Mouse (Mus musculus) spleen, adult 2 months (tissue): Measurements from ENCODE around the gene Mmaa. TPM values are rescaled to one million over a fixed set of nuclear protein-coding genes. Genes with fewer than 3 reads are reported as not detected.

Source experiments
- DNase-seq, 2 experiments: peaks; one replicate each; pipeline versions ENCODE4 v3.0.0 to v3.0.0-alpha.2; 2012 to 2021; ENCODE audit warnings: low spot score in 2 of 2, low read depth in 1 of 2
- H3K27ac ChIP-seq: fragments of 200-500 bp; 2 replicates; pipeline ENCODE4 v1.5.1; 2012; ENCODE audit warnings: low read length, inconsistent platforms; ENCODE audit not compliant: insufficient read depth
- H3K27me3 ChIP-seq: fragments of 200-500 bp; 2 replicates; pipeline ENCODE4 v1.6.1; 2012; ENCODE audit warnings: mild to moderate bottlenecking, moderate library complexity, low read length, inconsistent platforms; ENCODE audit not compliant: control insufficient read depth, insufficient read depth
- H3K36me3 ChIP-seq: fragments of 200-500 bp; 2 replicates; pipeline ENCODE4 v1.6.1; 2012; ENCODE audit warnings: mild to moderate bottlenecking, low read length, inconsistent platforms; ENCODE audit not compliant: control insufficient read depth, insufficient read depth
- H3K4me1 ChIP-seq: fragments of 200-500 bp; 2 replicates; pipeline ENCODE4 v1.6.1; 2011; ENCODE audit warnings: inconsistent platforms; ENCODE audit not compliant: control insufficient read depth, insufficient read depth, insufficient read length
- H3K4me3 ChIP-seq: fragments of 200-500 bp; 2 replicates; pipeline ENCODE4 v1.5.1; 2011; ENCODE audit warnings: mild to moderate bottlenecking, inconsistent platforms; ENCODE audit not compliant: insufficient read depth, insufficient read length; ENCODE audit errors: extremely low read depth
- CTCF ChIP-seq: fragments of 200-500 bp; IDR thresholded peaks from 2 replicates; pipeline ENCODE4 v1.5.1; 2011; ENCODE audit warnings: mild to moderate bottlenecking, inconsistent platforms; ENCODE audit not compliant: insufficient read depth, insufficient read length, insufficient replicate concordance; ENCODE audit errors: extremely low read depth
- POLR2A ChIP-seq: fragments of 200-500 bp; IDR thresholded peaks from 2 replicates; pipeline ENCODE4 v1.6.1; 2011; ENCODE audit warnings: low read depth, low read length, inconsistent platforms
- WGBS: fragments of 180-500 bp; shearing (Covaris S2); methylation state at CpG from one replicate; pipeline ENCODE4 v1.1.7; 2018; 5-methylcytosine and 5-hydroxymethylcytosine counted together
- polyA plus RNA-seq: library from polyadenylated mRNA; depleted of rRNA; stranded (reverse); fragments of >200 nt; gene quantifications from 2 replicates; pipeline ENCODE4 v1.2.3, GENCODE M21; 2012

Gene Mmaa
- polyA plus RNA-seq, 1 experiment, result 2.4 TPM

DNA sequence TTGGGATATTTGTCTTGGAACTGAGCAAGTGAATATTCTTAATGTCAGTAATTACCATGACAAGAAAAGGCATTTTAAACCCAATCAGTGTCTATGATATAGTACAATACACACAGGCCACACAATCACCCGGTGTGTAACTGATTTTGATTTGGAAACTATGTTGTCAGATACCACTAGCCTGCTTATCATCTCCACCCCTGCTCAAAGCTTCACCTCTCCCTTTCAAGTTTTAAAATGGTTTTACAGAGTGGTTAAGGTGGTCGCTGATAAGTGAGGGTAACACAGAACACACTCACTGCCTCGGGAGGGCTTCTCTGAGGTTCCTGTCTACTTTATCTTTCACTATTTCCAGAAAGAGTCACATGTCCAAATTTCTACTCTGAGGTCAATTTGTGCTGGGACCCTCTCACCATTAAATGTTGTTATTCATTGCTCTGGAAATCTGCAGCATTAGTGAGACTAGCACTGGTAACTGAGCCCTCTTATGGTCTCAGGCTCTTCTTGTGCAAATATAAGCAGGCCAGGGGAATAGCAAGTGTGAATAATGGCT lies 1.9 kb downstream of the Mmaa start:
- Histone ChIP-seq H3K4me3 (no peak overlapping the region), H3K27ac (no peak overlapping the region), H3K36me3 (no peaks in the 10 kb centered on the region), H3K27me3 (no peaks in the 10 kb centered on the region), H3K4me1 (peaks cover 11% of the 10 kb centered on the region; the same call in 1 of the 2 replicates)
- no peak for TF ChIP-seq CTCF
- no peak for TF ChIP-seq POLR2A
- 73% methylated on average over 3 of the region's 3 CpGs for WGBS
- no peak for DNase-seq

DNA sequence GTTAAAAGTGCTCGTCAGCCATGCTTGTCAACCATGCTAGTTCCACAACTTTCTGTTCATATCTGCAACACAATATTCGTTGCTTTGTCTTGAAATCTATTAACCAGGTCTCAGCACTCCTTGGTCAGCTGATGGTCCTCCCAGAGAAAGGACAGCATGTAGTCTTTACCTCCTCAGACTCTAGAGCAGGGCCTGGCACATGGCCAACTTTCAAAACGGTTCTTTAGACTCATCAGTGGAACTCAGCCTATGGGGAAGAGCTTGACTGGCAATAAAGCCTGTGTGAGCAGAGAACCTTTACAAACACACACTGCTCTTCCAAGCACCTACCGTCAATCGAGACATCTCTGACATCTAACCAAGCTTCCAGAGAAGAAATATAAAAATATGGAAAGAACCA lies 5.1 kb downstream of the Mmaa start:
- Histone ChIP-seq H3K4me3 (no peak overlapping the region), H3K4me1 (peaks cover 7% of the 10 kb centered on the region), H3K27me3 (no peaks in the 10 kb centered on the region), H3K27ac (no peak overlapping the region), H3K36me3 (no peaks in the 10 kb centered on the region)
- WGBS, result 74% methylated on average over 5 of the region's 5 CpGs
- TF ChIP-seq POLR2A (no peak), CTCF (no peak)
- DNase-seq, result no peak

DNA sequence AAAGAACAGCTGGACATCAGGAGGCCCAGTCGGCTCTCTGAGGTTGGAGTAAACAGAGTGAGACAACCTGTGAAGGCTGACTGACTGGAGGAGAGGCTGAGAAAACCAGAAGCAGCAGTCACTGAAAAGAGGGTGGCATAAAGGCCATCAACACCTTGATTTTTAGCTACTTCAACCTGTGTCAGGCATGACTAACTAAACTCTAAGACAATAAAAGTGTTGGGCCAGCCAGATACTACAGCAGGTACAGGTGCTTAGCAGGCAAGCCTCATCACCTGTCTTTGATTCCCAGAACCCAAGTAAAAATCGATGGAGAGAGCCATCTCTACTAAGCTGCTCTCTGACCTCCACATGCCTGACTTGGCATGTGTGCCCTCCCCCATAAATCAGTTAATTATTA lies 6.1 kb downstream of the Mmaa start:
- DNase-seq, result no peak
- no peak overlapping the region for H3K4me3 ChIP-seq
- H3K4me1 ChIP-seq, result peaks cover 7% of the 10 kb centered on the region
- no peaks in the 10 kb centered on the region for H3K27me3 ChIP-seq
- 70% methylated on average over 2 of the region's 2 CpGs for WGBS
- TF ChIP-seq POLR2A (no peak), CTCF (no peak)
- no peak overlapping the region for H3K27ac ChIP-seq
- H3K36me3 ChIP-seq, result no peaks in the 10 kb centered on the region

DNA sequence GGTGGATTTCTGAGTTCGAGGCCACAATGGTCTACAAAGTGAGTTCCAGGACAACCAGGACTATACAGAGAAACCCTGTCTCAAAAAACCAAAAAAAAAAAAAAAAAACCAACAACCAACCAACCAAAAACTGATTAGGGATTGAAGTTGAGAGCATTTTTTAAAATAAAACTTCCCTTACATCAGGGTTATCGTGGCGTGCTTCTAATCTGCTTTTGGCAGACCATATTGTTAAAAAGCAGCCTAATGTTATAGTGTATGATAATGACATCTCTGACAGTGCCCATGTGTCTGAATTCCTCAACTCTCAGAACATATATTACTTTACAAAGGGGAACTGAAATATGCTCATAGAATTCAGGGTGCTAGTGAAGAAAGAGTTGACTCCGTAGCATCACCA lies 6.5 kb downstream of the Mmaa start:
- H3K27ac ChIP-seq, result no peak overlapping the region
- WGBS, result 83% methylated on average over 4 of the region's 4 CpGs
- no peak overlapping the region for H3K4me3 ChIP-seq
- no peaks in the 10 kb centered on the region for H3K27me3 ChIP-seq
- no peak for DNase-seq
- H3K36me3 ChIP-seq, result no peaks in the 10 kb centered on the region
- peaks cover 7% of the 10 kb centered on the region for H3K4me1 ChIP-seq
- TF ChIP-seq CTCF (no peak), POLR2A (no peak)

DNA sequence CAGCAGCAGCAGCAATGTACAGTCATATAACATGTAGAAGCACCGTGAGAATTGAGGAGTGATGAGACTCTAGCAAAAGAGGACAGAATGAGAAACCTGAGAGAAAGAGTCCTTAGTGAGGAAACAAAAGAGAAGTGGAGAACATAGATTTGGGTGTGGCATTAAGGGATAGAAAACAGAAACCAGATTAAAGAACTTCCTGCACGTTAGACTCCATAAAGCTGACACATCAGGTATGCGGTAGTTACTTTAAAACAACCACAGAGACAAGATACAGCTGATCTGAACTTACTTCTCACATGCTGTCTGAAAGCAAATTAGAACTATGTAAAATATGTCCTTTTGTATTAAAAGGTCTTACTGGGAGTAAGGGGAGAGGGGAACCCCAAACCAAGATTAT lies 8.3 kb downstream of the Mmaa start:
- no peaks in the 10 kb centered on the region for H3K27me3 ChIP-seq
- TF ChIP-seq CTCF, result no peak
- H3K4me1 ChIP-seq, result peaks cover 7% of the 10 kb centered on the region
- DNase-seq, result no peak
- no peak overlapping the region for H3K27ac ChIP-seq
- WGBS, result 67% methylated on average over 3 of the region's 3 CpGs
- H3K36me3 ChIP-seq, result no peaks in the 10 kb centered on the region
- no peak overlapping the region for H3K4me3 ChIP-seq

DNA sequence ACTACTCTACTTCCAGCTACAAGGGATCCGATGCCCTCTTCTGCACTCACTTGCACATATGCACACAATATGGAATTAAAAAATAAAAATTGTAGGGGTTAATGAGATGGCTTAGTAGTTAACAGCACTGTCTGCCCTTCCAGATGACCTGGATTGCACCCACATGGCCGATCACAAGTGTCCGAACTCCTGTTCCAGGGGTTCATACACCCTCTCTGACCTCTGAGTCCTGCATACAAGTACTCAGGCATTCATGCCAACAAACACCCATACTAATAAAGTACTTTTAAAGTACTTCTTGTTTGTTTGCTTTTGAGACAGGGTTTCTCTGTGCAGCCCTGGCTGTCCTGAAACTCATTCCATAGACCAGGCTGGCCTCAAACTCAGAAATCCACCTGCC lies 10.1 kb downstream of the Mmaa start:
- Histone ChIP-seq H3K27me3 (no peaks in the 10 kb centered on the region), H3K27ac (no peak overlapping the region), H3K4me1 (peaks cover 7% of the 10 kb centered on the region), H3K36me3 (no peaks in the 10 kb centered on the region), H3K4me3 (no peak overlapping the region)
- no peak for TF ChIP-seq POLR2A
- TF ChIP-seq CTCF, result no peak
- no peak for DNase-seq
- WGBS, result 92% methylated on average over 3 of the region's 3 CpGs

DNA sequence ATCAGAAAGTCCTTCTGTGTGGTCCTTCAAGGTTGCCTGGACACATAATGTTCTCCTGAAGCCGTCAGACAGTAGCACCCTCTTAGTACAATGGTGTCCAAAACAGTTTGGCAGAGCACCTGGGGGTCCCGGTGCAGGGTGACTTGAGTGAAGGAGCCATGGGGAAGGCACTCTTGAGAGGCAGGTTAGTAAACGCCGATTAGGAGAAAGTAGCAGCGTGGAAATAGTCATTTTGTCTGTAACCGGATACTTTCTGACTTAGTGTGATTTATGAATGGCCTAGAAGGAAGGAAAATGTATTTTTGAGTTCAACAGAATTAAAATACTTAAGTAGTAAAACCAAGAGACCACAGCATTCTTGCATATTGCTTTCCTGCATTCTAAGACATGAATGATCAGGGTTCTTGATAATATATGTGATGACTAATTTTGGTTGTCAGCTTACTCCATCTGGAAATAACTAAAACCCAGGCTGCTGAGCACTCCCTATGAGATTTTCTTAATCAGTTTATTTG lies 13.3 kb downstream of the Mmaa start:
- H3K27me3 ChIP-seq, result no peaks in the 10 kb centered on the region
- DNase-seq, result no peak
- no peak overlapping the region for H3K27ac ChIP-seq
- no peaks in the 10 kb centered on the region; the same call in 1 of the 2 replicates for H3K4me1 ChIP-seq
- peaks cover 4% of the 10 kb centered on the region for H3K36me3 ChIP-seq
- H3K4me3 ChIP-seq, result no peak overlapping the region
- 30% methylated on average over 6 of the region's 6 CpGs for WGBS
- no peak for TF ChIP-seq POLR2A
- TF ChIP-seq CTCF, result no peak
